Mouse (Mus musculus): Measurements from ENCODE around the gene Ptpa.

GRCm38 (mm10) chr2:30414101-30414500 lies 1.7 kb upstream of the Ptpa start:
- TF ChIP-seq CTCF (IDR thresholded peaks at IDR 0.05; ENCODE audit: low read depth, low read length): no peak
- TF ChIP-seq POLR2A (IDR thresholded peaks at IDR 0.05; ENCODE audit: extremely low read depth, insufficient read depth, low read length): no peak

Data from liver, adult 2 months (tissue).